In genomic region chr4:97648436-97648707, GRCm38 (mm10) we compare ENCODE assay signal across 9 mouse cellular contexts.
DNase-seq lines count a peak whose midpoint lies in the region; ATAC-seq lines count a peak whose summit lies in the region.
"Had no signal": no experiment of that assay in that cellular context is flagged by ENCODE, and none has a peak within 500 bp of the region (broad histone marks: within the 10 kb centered on the region; RNA-seq: fewer than 3 reads in every experiment).

No protein-coding gene starts in this region.

- 35% methylated on average over 2 of the region's 2 CpGs for WGBS in embryonic facial prominence, embryonic 15.5 days
- WGBS in hindbrain, embryonic 10.5 days = 76% methylated on average over 2 of the region's 2 CpGs
- WGBS in midbrain, embryonic 12.5 days = 70% methylated on average over 2 of the region's 2 CpGs

- no peak overlapping the region for H3K4me2 ChIP-seq in embryonic facial prominence, embryonic 15.5 days (replicated peaks)
- H3K4me2 ChIP-seq in midbrain, embryonic 12.5 days (replicated peaks) = no peak overlapping the region

- peak; percentile 41 for DNase-seq in Muller cell, postnatal 12 days (ENCODE audit: inconsistent ontology term)
- DNase-seq in hindbrain, embryonic 10.5 days (ENCODE audit: low spot score) = no peak
- DNase-seq in frontal cortex, adult 2 months (ENCODE audit: extremely low spot score in 1 of 2, low spot score in 1 of 2) = no peak
- no peak for DNase-seq in ovary, postnatal 36 days (ENCODE audit: low spot score)
- no peak for DNase-seq in heart, postnatal 36 days
- DNase-seq: lung, adult 18-20 months had no signal

- ATAC-seq in embryonic facial prominence, embryonic 15.5 days (ENCODE audit: insufficient number of reproducible peaks, low FRiP score, low TSS enrichment, low read depth) = 0 out of 2 replicates have a peak, but pooled peaks have one; percentile 16
- ATAC-seq in midbrain, embryonic 12.5 days (ENCODE audit: low FRiP score, low read depth) = no peak
- ATAC-seq in megakaryocyte-erythroid progenitor cell, adult 5-6 weeks (replicated peaks; ENCODE audit: low FRiP score, low TSS enrichment, poor library complexity, severe bottlenecking) = no peak

- no peaks in the 10 kb centered on the region for H3K9me3 ChIP-seq in embryonic facial prominence, embryonic 15.5 days (replicated peaks)
- no peaks in the 10 kb centered on the region for H3K9me3 ChIP-seq in hindbrain, embryonic 10.5 days
- H3K9me3 ChIP-seq in midbrain, embryonic 12.5 days = no peaks in the 10 kb centered on the region

- intact Hi-C loops in heart, postnatal 36 days (cut with DNase I) = no loop called here

- no peak overlapping the region for H3K4me3 ChIP-seq in embryonic facial prominence, embryonic 15.5 days (replicated peaks)
- H3K4me3 ChIP-seq in hindbrain, embryonic 10.5 days = no peak overlapping the region
- no peak overlapping the region for H3K4me3 ChIP-seq in midbrain, embryonic 12.5 days

- no peaks in the 10 kb centered on the region for H3K27me3 ChIP-seq in embryonic facial prominence, embryonic 15.5 days
- no peaks in the 10 kb centered on the region for H3K27me3 ChIP-seq in hindbrain, embryonic 10.5 days (ENCODE audit: insufficient read depth, poor library complexity, severe bottlenecking)
- H3K27me3 ChIP-seq in midbrain, embryonic 12.5 days = no peaks in the 10 kb centered on the region

- no peaks in the 10 kb centered on the region for H3K36me3 ChIP-seq in embryonic facial prominence, embryonic 15.5 days
- no peaks in the 10 kb centered on the region for H3K36me3 ChIP-seq in hindbrain, embryonic 10.5 days
- no peaks in the 10 kb centered on the region for H3K36me3 ChIP-seq in midbrain, embryonic 12.5 days

- H3K4me1 ChIP-seq in embryonic facial prominence, embryonic 15.5 days = peaks cover 23% of the 10 kb centered on the region
- peaks cover 30% of the 10 kb centered on the region for H3K4me1 ChIP-seq in hindbrain, embryonic 10.5 days (replicated peaks)
- peaks cover 30% of the 10 kb centered on the region for H3K4me1 ChIP-seq in midbrain, embryonic 12.5 days

- no peak overlapping the region for H3K9ac ChIP-seq in embryonic facial prominence, embryonic 15.5 days
- H3K9ac ChIP-seq in midbrain, embryonic 12.5 days (replicated peaks) = no peak overlapping the region

- peak overlapping the region; percentile 67 for H3K27ac ChIP-seq in embryonic facial prominence, embryonic 15.5 days (replicated peaks)
- H3K27ac ChIP-seq in hindbrain, embryonic 10.5 days = peak overlapping the region; percentile 88
- H3K27ac ChIP-seq in midbrain, embryonic 12.5 days (replicated peaks) = peak overlapping the region; percentile 46; the same call in 1 of the 2 replicates
